Mouse (Mus musculus) erythroblast, embryonic 14.5 days (primary cell): ENCODE measurements around the gene Gpr158.

Source experiments
- GATA1 ChIP-seq: IDR thresholded peaks from 2 replicates; pipeline ENCODE4 v1.6.1; 2012; ENCODE audit warnings: low read length, inconsistent platforms, mixed read lengths
- TAL1 ChIP-seq: IDR thresholded peaks from 3 replicates; pipeline ENCODE4 v1.6.1; 2012; ENCODE audit warnings: low read length, inconsistent platforms, mixed read lengths

DNA sequence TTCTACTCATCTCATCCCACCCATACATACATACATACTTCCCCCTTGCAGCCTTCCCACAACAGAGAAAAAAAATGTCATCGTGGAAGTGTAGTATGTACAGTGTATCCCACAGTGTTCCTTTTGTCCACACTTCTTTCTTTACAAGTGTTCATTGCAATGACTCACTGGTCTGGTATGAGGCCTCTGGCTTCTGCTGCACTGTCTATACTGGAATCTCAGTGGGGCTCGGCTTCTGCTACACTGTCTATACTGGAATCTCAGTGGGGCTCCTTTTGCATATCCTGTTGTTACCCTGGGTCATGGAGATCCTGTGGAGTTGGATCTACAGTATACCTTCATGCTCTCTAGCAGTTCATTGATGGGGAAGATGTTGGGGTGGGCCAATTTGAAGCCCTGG, 425.8 kb downstream of the Gpr158 start:
- TF ChIP-seq GATA1 (no peak), TAL1 (no peak)
